Mouse (Mus musculus): ENCODE measurements around the gene Lad1.

Gene Lad1

GRCm38 (mm10) chr1:135877248-135877647, 58.9 kb downstream of the Lad1 start:
- no peak for DNase-seq (ENCODE audit: low read depth, low spot score)

- DNase-seq (ENCODE audit: low read depth, low spot score), result peak; percentile 26
Observed at GRCm38 (mm10) chr1:135882385-135883109, 64.1 kb downstream of the Lad1 start.

All from retina, adult 2 months (tissue).